Comparison of ENCODE assay signal across 8 mouse cellular contexts in genomic region chr3:110250839-110251700, GRCm38 (mm10). TPM values are rescaled to one million over a fixed set of nuclear protein-coding genes. Genes with fewer than 3 reads are reported as not detected.
A peak's percentile ranks its signal among the peaks of the same experiment; 100 is the strongest.
DNase-seq lines count a peak whose midpoint lies in the region; ATAC-seq and TF ChIP-seq lines count a peak whose summit lies in the region.

Gene Prmt6 (minus strand): TSS chr3:110250998.

- H3K4me3 ChIP-seq in ES-Bruce4 (ENCODE audit: low read depth, low read length): peak within 1 kb of the TSS; percentile 79
- H3K4me3 ChIP-seq in heart, embryonic 14.5 days (ENCODE audit: control insufficient read depth in 1 of 2, insufficient read depth in 1 of 2, low read depth in 1 of 2, low read length in 2 of 2): peak within 1 kb of the TSS; percentile 64 to 95
- peak within 1 kb of the TSS; percentile 89 for H3K4me3 ChIP-seq in liver, embryonic 11.5 days (ENCODE audit: low read depth, low read length)

- no peaks in the 10 kb centered on the region for H3K27me3 ChIP-seq in ES-Bruce4 (ENCODE audit: control insufficient read depth, insufficient read depth, low read length, poor library complexity, severe bottlenecking)
- H3K27me3 ChIP-seq in heart, embryonic 14.5 days (ENCODE audit: control insufficient read depth, insufficient read depth, low read length): no peaks in the 10 kb centered on the region
- no peaks in the 10 kb centered on the region for H3K27me3 ChIP-seq in liver, embryonic 11.5 days (replicated peaks; ENCODE audit: control insufficient read depth, insufficient read depth, low read length)

- peak within 1 kb of the TSS; percentile 61 for H3K9ac ChIP-seq in ES-Bruce4 (ENCODE audit: low read depth, poor library complexity, severe bottlenecking)
- peak within 1 kb of the TSS; percentile 97 for H3K9ac ChIP-seq in heart, embryonic 14.5 days (ENCODE audit: low read length)
- peak within 1 kb of the TSS; percentile 92 for H3K9ac ChIP-seq in liver, embryonic 11.5 days (ENCODE audit: low read depth, low read length)

- H3K36me3 ChIP-seq in ES-Bruce4 (ENCODE audit: control insufficient read depth, insufficient read depth, low read length, poor library complexity, severe bottlenecking): peaks cover 8% of the 10 kb centered on the region
- H3K36me3 ChIP-seq in heart, embryonic 14.5 days (ENCODE audit: control insufficient read depth, insufficient read depth, low read length): peaks cover 18% of the 10 kb centered on the region
- H3K36me3 ChIP-seq in liver, embryonic 11.5 days (ENCODE audit: control insufficient read depth, insufficient read depth, low read length): no peaks in the 10 kb centered on the region; the same call in 1 of the 2 replicates

- peak; percentile 86 for ATAC-seq in heart, embryonic 14.5 days (ENCODE audit: insufficient number of reproducible peaks, insufficient read depth, low FRiP score, low read depth)
- peak; percentile 92 for ATAC-seq in liver, embryonic 11.5 days (replicated peaks; ENCODE audit: low FRiP score)

- no peaks in the 10 kb centered on the region for H3K4me1 ChIP-seq in ES-Bruce4 (ENCODE audit: control insufficient read depth, insufficient read depth, low read length)
- H3K4me1 ChIP-seq in heart, embryonic 14.5 days (ENCODE audit: control insufficient read depth in 2 of 2, insufficient read depth in 2 of 2, low read length in 2 of 2): peaks cover 2 to 9% of the 10 kb centered on the region in 2 experiments; a peak in 3 of 4 replicates
- H3K4me1 ChIP-seq in liver, embryonic 11.5 days (replicated peaks; ENCODE audit: control insufficient read depth, insufficient read depth, low read length): peaks cover 4% of the 10 kb centered on the region; the same call in 1 of the 2 replicates

- no peak for TF ChIP-seq CTCF in ES-Bruce4 (IDR thresholded peaks at IDR 0.05; ENCODE audit: low read depth, low read length)

- TF ChIP-seq EP300 in ES-Bruce4 (IDR thresholded peaks at IDR 0.05; ENCODE audit: insufficient read depth, low read depth, low read length): no peak

- peak within 1 kb of the TSS; percentile 34; the same call in 1 of the 2 replicates for H3K27ac ChIP-seq in ES-Bruce4 (ENCODE audit: insufficient read depth, low read length)
- peak within 1 kb of the TSS; percentile 82 to 91 for H3K27ac ChIP-seq in heart, embryonic 14.5 days (replicated peaks in 1 of 2; ENCODE audit: control insufficient read depth in 1 of 2, insufficient read depth in 1 of 2, low read depth in 2 of 2, low read length in 2 of 2)
- H3K27ac ChIP-seq in liver, embryonic 11.5 days (ENCODE audit: low read depth, low read length): peak within 1 kb of the TSS; percentile 77

- WGBS in heart, embryonic 14.5 days: 19% methylated on average over 37 of the region's 38 CpGs
- WGBS in liver, embryonic 11.5 days: 18% methylated on average over 38 of the region's 38 CpGs

- DNase-seq in c-Kit-positive CD71-negative TER-119-negative erythroid progenitor cells, embryonic 14.5 days (ENCODE audit: low read depth): peak; percentile 69
- DNase-seq in fibroblast of lung, adult 2 months (ENCODE audit: low read depth): peak; percentile 65
- DNase-seq in kidney, postnatal 10 days: peak; percentile 95
- DNase-seq in liver, embryonic 11.5 days (ENCODE audit: low spot score): peak; percentile 89
- DNase-seq in naive thymus-derived CD4-positive, alpha-beta T cell, adult 2 months (ENCODE audit: low read depth): peak; percentile 89
- DNase-seq in telencephalon, adult 2 months (ENCODE audit: low read depth, low spot score): peak; percentile 88

- H3K4me2 ChIP-seq in heart, embryonic 14.5 days (ENCODE audit: low read length): peak within 1 kb of the TSS; percentile 77
- H3K4me2 ChIP-seq in liver, embryonic 11.5 days: peak within 1 kb of the TSS; percentile 81

- no peak for TF ChIP-seq POLR2A in ES-Bruce4 (IDR thresholded peaks at IDR 0.05; ENCODE audit: insufficient read depth, low read length)

- no peaks in the 10 kb centered on the region for H3K9me3 ChIP-seq in ES-Bruce4 (replicated peaks; ENCODE audit: control insufficient read depth, insufficient read depth, low read length, poor library complexity, severe bottlenecking)
- no peaks in the 10 kb centered on the region for H3K9me3 ChIP-seq in heart, embryonic 14.5 days (ENCODE audit: control insufficient read depth, low read length)
- no peaks in the 10 kb centered on the region for H3K9me3 ChIP-seq in liver, embryonic 11.5 days (ENCODE audit: control insufficient read depth, low read length)

RNA-seq across cellular contexts. Expression of gene Prmt6, which starts in this region (rescaled TPM):
- 10.7 and 11.5 TPM in 2 replicates for polyA plus RNA-seq in ES-Bruce4 (2011; ENCODE audit: insufficient read depth, insufficient read length, low read depth, missing spikeins)
- polyA plus RNA-seq in heart, embryonic 14.5 days (2014; fragmentation: Nextera tagmentation; extraction: Ambion mirVana): 12.9 and 13.4 TPM in 2 replicates
- polyA plus RNA-seq in liver, embryonic 11.5 days (2014; fragmentation: Nextera tagmentation; extraction: Ambion mirVana): 19.4 and 20.2 TPM in 2 replicates

Comparison
In these comparisons a context has a peak if more than half of its experiments do, and no peak if none do; other contexts are left out.
1. Peak in every context shown above with its lines: DNase-seq, ATAC-seq, H3K4me3 ChIP-seq and H3K27ac ChIP-seq.
2. H3K27ac ChIP-seq: peak in every context shown above with its lines; median percentile 86 in heart, embryonic 14.5 days; 77 in liver, embryonic 11.5 days; 34 in ES-Bruce4.